Mouse (Mus musculus): ENCODE measurements around the gene Plekha4. TPM values are rescaled to one million over a fixed set of nuclear protein-coding genes. Genes with fewer than 3 reads are reported as not detected.

Plekha4 gene
- total and polyA plus RNA-seq, 2 experiments from 2014 or later = 2.1 to 2.8 TPM

- WGBS = 52% methylated on average over 18 of the region's 18 CpGs
- H3K9ac ChIP-seq (replicated peaks; ENCODE audit: low read length) = no peak overlapping the region
- no peak overlapping the region for H3K27ac ChIP-seq
- no peak for DNase-seq (ENCODE audit: low spot score)
- H3K4me2 ChIP-seq (ENCODE audit: low read depth, low read length) = no peak overlapping the region
- H3K27me3 ChIP-seq (ENCODE audit: insufficient read depth, low read length) = no peaks in the 10 kb centered on the region
- ATAC-seq = no peak
- H3K4me3 ChIP-seq (ENCODE audit: low read length) = no peak overlapping the region
- H3K36me3 ChIP-seq (ENCODE audit: insufficient read depth, low read length) = no peaks in the 10 kb centered on the region
- no peak for TF ChIP-seq CTCF (IDR thresholded peaks at IDR 0.05; ENCODE audit: low read depth)
- no peaks in the 10 kb centered on the region for H3K9me3 ChIP-seq (ENCODE audit: low read length)
- no peaks in the 10 kb centered on the region for H3K4me1 ChIP-seq (ENCODE audit: insufficient read depth, low read length)
Measured at GRCm38 (mm10) chr7:45598960-45599879, 73.1 kb downstream of the Plekha4 start.

Other genes with a start within 250 kb of the Plekha4 start
Only the 30 nearest of the 34 such genes appear.
- 0.26 and 0.72 TPM in 2 replicates for gene Hrc, start 191.0 kb upstream of the Plekha4 start, total RNA-seq (2014; rRNA removed)
- gene Hrc, start 191.0 kb upstream of the Plekha4 start, polyA plus RNA-seq (2015; fragmentation: Nextera tagmentation; extraction: Ambion mirVana) = 0.16 and 0.34 TPM in 2 replicates
- 91.9 and 107 TPM in 2 replicates for gene Ppfia3, start 159.3 kb upstream of the Plekha4 start, total RNA-seq (2014; rRNA removed)
- gene Ppfia3, start 159.3 kb upstream of the Plekha4 start, polyA plus RNA-seq (2015; fragmentation: Nextera tagmentation; extraction: Ambion mirVana) = 25.5 and 26.7 TPM in 2 replicates
- gene Lin7b, start 155.7 kb upstream of the Plekha4 start, total RNA-seq (2014; rRNA removed) = 87.4 and 94.2 TPM in 2 replicates
- gene Lin7b, start 155.7 kb upstream of the Plekha4 start, polyA plus RNA-seq (2015; fragmentation: Nextera tagmentation; extraction: Ambion mirVana) = 69.3 and 76.1 TPM in 2 replicates
- gene Snrnp70, start 130.6 kb upstream of the Plekha4 start, total RNA-seq (2014; rRNA removed) = 228 and 240 TPM in 2 replicates
- 143 and 145 TPM in 2 replicates for gene Snrnp70, start 130.6 kb upstream of the Plekha4 start, polyA plus RNA-seq (2015; fragmentation: Nextera tagmentation; extraction: Ambion mirVana)
- 0.52 TPM in 1 of 2 replicates, not detected in the other for gene Kcna7, start 120.7 kb upstream of the Plekha4 start, total RNA-seq (2014; rRNA removed)
- not detected in 2 replicates for gene Kcna7, start 120.7 kb upstream of the Plekha4 start, polyA plus RNA-seq (2015; fragmentation: Nextera tagmentation; extraction: Ambion mirVana)
- gene Ntf5, start 112.6 kb upstream of the Plekha4 start, total RNA-seq (2014; rRNA removed) = 0.16 TPM in 1 of 2 replicates, not detected in the other
- gene Ntf5, start 112.6 kb upstream of the Plekha4 start, polyA plus RNA-seq (2015; fragmentation: Nextera tagmentation; extraction: Ambion mirVana) = 0.14 and 0.16 TPM in 2 replicates
- 1.3 TPM in 1 of 2 replicates, not detected in the other for gene Lhb, start 105.5 kb upstream of the Plekha4 start, total RNA-seq (2014; rRNA removed)
- 0.60 and 0.74 TPM in 2 replicates for gene Lhb, start 105.5 kb upstream of the Plekha4 start, polyA plus RNA-seq (2015; fragmentation: Nextera tagmentation; extraction: Ambion mirVana)
- gene Gys1, start 91.5 kb upstream of the Plekha4 start, total RNA-seq (2014; rRNA removed) = 21.1 and 22.4 TPM in 2 replicates
- 16.1 and 16.4 TPM in 2 replicates for gene Gys1, start 91.5 kb upstream of the Plekha4 start, polyA plus RNA-seq (2015; fragmentation: Nextera tagmentation; extraction: Ambion mirVana)
- gene Ruvbl2, start 88.2 kb upstream of the Plekha4 start, total RNA-seq (2014; rRNA removed) = 147 and 161 TPM in 2 replicates
- 82.9 and 88.9 TPM in 2 replicates for gene Ruvbl2, start 88.2 kb upstream of the Plekha4 start, polyA plus RNA-seq (2015; fragmentation: Nextera tagmentation; extraction: Ambion mirVana)
- gene Ftl1, start 66.4 kb upstream of the Plekha4 start, total RNA-seq (2014; rRNA removed) = 2,068 and 2,255 TPM in 2 replicates
- gene Ftl1, start 66.4 kb upstream of the Plekha4 start, polyA plus RNA-seq (2015; fragmentation: Nextera tagmentation; extraction: Ambion mirVana) = 4,654 and 4,668 TPM in 2 replicates
- gene Bax, start 59.4 kb upstream of the Plekha4 start, total RNA-seq (2014; rRNA removed) = 117 and 131 TPM in 2 replicates
- 253 and 264 TPM in 2 replicates for gene Bax, start 59.4 kb upstream of the Plekha4 start, polyA plus RNA-seq (2015; fragmentation: Nextera tagmentation; extraction: Ambion mirVana)
- 0.21 TPM in 1 of 2 replicates, not detected in the other for gene Tulp2, start 44.5 kb upstream of the Plekha4 start, total RNA-seq (2014; rRNA removed)
- gene Tulp2, start 44.5 kb upstream of the Plekha4 start, polyA plus RNA-seq (2015; fragmentation: Nextera tagmentation; extraction: Ambion mirVana) = 0.21 and 0.57 TPM in 2 replicates
- not detected in 2 replicates for gene Gm45808, start 39.5 kb upstream of the Plekha4 start, total RNA-seq (2014; rRNA removed)
- not detected in 2 replicates for gene Gm45808, start 39.5 kb upstream of the Plekha4 start, polyA plus RNA-seq (2015; fragmentation: Nextera tagmentation; extraction: Ambion mirVana)
- gene Dhdh, start 37.5 kb upstream of the Plekha4 start, total RNA-seq (2014; rRNA removed) = 4.3 and 4.7 TPM in 2 replicates
- gene Dhdh, start 37.5 kb upstream of the Plekha4 start, polyA plus RNA-seq (2015; fragmentation: Nextera tagmentation; extraction: Ambion mirVana) = 5.9 and 6.2 TPM in 2 replicates
- gene Nucb1, start 15.9 kb upstream of the Plekha4 start, total RNA-seq (2014; rRNA removed) = 91.6 and 93.7 TPM in 2 replicates
- gene Nucb1, start 15.9 kb upstream of the Plekha4 start, polyA plus RNA-seq (2015; fragmentation: Nextera tagmentation; extraction: Ambion mirVana) = 133 and 144 TPM in 2 replicates
- 19.2 and 19.8 TPM in 2 replicates for gene Ppp1r15a, start 62 bp upstream of the Plekha4 start, total RNA-seq (2014; rRNA removed)
- 21.6 and 25.4 TPM in 2 replicates for gene Ppp1r15a, start 62 bp upstream of the Plekha4 start, polyA plus RNA-seq (2015; fragmentation: Nextera tagmentation; extraction: Ambion mirVana)
- gene Hsd17b14, start 28.6 kb downstream of the Plekha4 start, total RNA-seq (2014; rRNA removed) = 0.68 TPM in 1 of 2 replicates, not detected in the other
- 0.54 and 0.89 TPM in 2 replicates for gene Hsd17b14, start 28.6 kb downstream of the Plekha4 start, polyA plus RNA-seq (2015; fragmentation: Nextera tagmentation; extraction: Ambion mirVana)
- 11.1 and 17.8 TPM in 2 replicates for gene Bcat2, start 43.8 kb downstream of the Plekha4 start, total RNA-seq (2014; rRNA removed)
- 19.0 and 19.6 TPM in 2 replicates for gene Bcat2, start 43.8 kb downstream of the Plekha4 start, polyA plus RNA-seq (2015; fragmentation: Nextera tagmentation; extraction: Ambion mirVana)
- not detected in 2 replicates for gene Fgf21, start 89.2 kb downstream of the Plekha4 start, total RNA-seq (2014; rRNA removed)
- not detected in 2 replicates for gene Fgf21, start 89.2 kb downstream of the Plekha4 start, polyA plus RNA-seq (2015; fragmentation: Nextera tagmentation; extraction: Ambion mirVana)
- 0.18 TPM in 1 of 2 replicates, not detected in the other for gene Fut1, start 91.0 kb downstream of the Plekha4 start, total RNA-seq (2014; rRNA removed)
- not detected in 2 replicates for gene Fut1, start 91.0 kb downstream of the Plekha4 start, polyA plus RNA-seq (2015; fragmentation: Nextera tagmentation; extraction: Ambion mirVana)
- 0.10 and 0.54 TPM in 2 replicates for gene Izumo1, start 95.5 kb downstream of the Plekha4 start, total RNA-seq (2014; rRNA removed)
- 0.10 TPM in 1 of 2 replicates, not detected in the other for gene Izumo1, start 95.5 kb downstream of the Plekha4 start, polyA plus RNA-seq (2015; fragmentation: Nextera tagmentation; extraction: Ambion mirVana)
- gene Rasip1, start 101.2 kb downstream of the Plekha4 start, total RNA-seq (2014; rRNA removed) = 36.4 and 39.8 TPM in 2 replicates
- gene Rasip1, start 101.2 kb downstream of the Plekha4 start, polyA plus RNA-seq (2015; fragmentation: Nextera tagmentation; extraction: Ambion mirVana) = 18.7 TPM in 2 replicates
- 3.3 and 3.6 TPM in 2 replicates for gene Mamstr, start 113.6 kb downstream of the Plekha4 start, total RNA-seq (2014; rRNA removed)
- 2.9 and 3.9 TPM in 2 replicates for gene Mamstr, start 113.6 kb downstream of the Plekha4 start, polyA plus RNA-seq (2015; fragmentation: Nextera tagmentation; extraction: Ambion mirVana)
- 0.32 TPM in 1 of 2 replicates, not detected in the other for gene Fut2, start 140.1 kb downstream of the Plekha4 start, total RNA-seq (2014; rRNA removed)
- 0.15 and 0.67 TPM in 2 replicates for gene Fut2, start 140.1 kb downstream of the Plekha4 start, polyA plus RNA-seq (2015; fragmentation: Nextera tagmentation; extraction: Ambion mirVana)
- 0.94 TPM in 1 of 2 replicates, not detected in the other for gene Ntn5, start 157.7 kb downstream of the Plekha4 start, total RNA-seq (2014; rRNA removed)
- 0.68 and 0.80 TPM in 2 replicates for gene Ntn5, start 157.7 kb downstream of the Plekha4 start, polyA plus RNA-seq (2015; fragmentation: Nextera tagmentation; extraction: Ambion mirVana)
- 0.68 and 0.79 TPM in 2 replicates for gene Sec1, start 168.1 kb downstream of the Plekha4 start, total RNA-seq (2014; rRNA removed)
- gene Sec1, start 168.1 kb downstream of the Plekha4 start, polyA plus RNA-seq (2015; fragmentation: Nextera tagmentation; extraction: Ambion mirVana) = 0.35 and 0.48 TPM in 2 replicates
- gene Car11, start 173.5 kb downstream of the Plekha4 start, total RNA-seq (2014; rRNA removed) = 89.4 and 91.0 TPM in 2 replicates
- 76.9 and 78.2 TPM in 2 replicates for gene Car11, start 173.5 kb downstream of the Plekha4 start, polyA plus RNA-seq (2015; fragmentation: Nextera tagmentation; extraction: Ambion mirVana)
- 4.2 and 12.2 TPM in 2 replicates for gene Dbp, start 178.8 kb downstream of the Plekha4 start, total RNA-seq (2014; rRNA removed)
- gene Dbp, start 178.8 kb downstream of the Plekha4 start, polyA plus RNA-seq (2015; fragmentation: Nextera tagmentation; extraction: Ambion mirVana) = 4.6 and 5.3 TPM in 2 replicates
- 999 and 1,175 TPM in 2 replicates for gene Rpl18, start 189.1 kb downstream of the Plekha4 start, total RNA-seq (2014; rRNA removed)
- gene Rpl18, start 189.1 kb downstream of the Plekha4 start, polyA plus RNA-seq (2015; fragmentation: Nextera tagmentation; extraction: Ambion mirVana) = 519 and 535 TPM in 2 replicates
- 27.4 and 31.6 TPM in 2 replicates for gene Sphk2, start 191.7 kb downstream of the Plekha4 start, total RNA-seq (2014; rRNA removed)
- 17.8 and 18.5 TPM in 2 replicates for gene Sphk2, start 191.7 kb downstream of the Plekha4 start, polyA plus RNA-seq (2015; fragmentation: Nextera tagmentation; extraction: Ambion mirVana)

Measured in hindbrain, postnatal 0 days (tissue).